24 mouse cellular contexts compared by ENCODE assay signal in genomic region chr4:117612713-117613112, GRCm38 (mm10).
A peak's percentile ranks its signal among the peaks of the same experiment; 100 is the strongest.
DNase-seq lines count a peak whose midpoint lies in the region; ATAC-seq and TF ChIP-seq lines count a peak whose summit lies in the region.
"Had no signal": no experiment of that assay in that cellular context is flagged by ENCODE, and none has a peak within 500 bp of the region (broad histone marks: within the 10 kb centered on the region; RNA-seq: fewer than 3 reads in every experiment).

No protein-coding gene starts in this region.

- WGBS in limb, embryonic 13.5 days = 49% methylated on average over 5 of the region's 5 CpGs
- WGBS in liver, embryonic 16.5 days (ENCODE audit: insufficient replicate concordance) = 63% methylated on average over 5 of the region's 5 CpGs
- 95% methylated on average over 5 of the region's 5 CpGs for WGBS in hindbrain, embryonic 10.5 days
- 95% methylated on average over 5 of the region's 5 CpGs for WGBS in hindbrain, embryonic 16.5 days

- intact Hi-C loops in gastrocnemius, adult 2 months (cut with DNase I) = no loop called here

- no peak overlapping the region for H3K4me3 ChIP-seq in gastrocnemius, adult 2 months
- H3K4me3 ChIP-seq in ES-E14 (ENCODE audit: insufficient read depth in 1 of 2, low read depth in 1 of 2, low read length in 2 of 2, poor library complexity in 1 of 2, severe bottlenecking in 1 of 2) = no peak overlapping the region
- H3K4me3 ChIP-seq in limb, embryonic 13.5 days = no peak overlapping the region
- H3K4me3 ChIP-seq in liver, embryonic 16.5 days (ENCODE audit: low read depth, low read length) = no peak overlapping the region
- no peak overlapping the region for H3K4me3 ChIP-seq in hindbrain, embryonic 10.5 days
- H3K4me3 ChIP-seq in hindbrain, embryonic 16.5 days (ENCODE audit: low read length) = no peak overlapping the region
- H3K4me3 ChIP-seq: embryonic facial prominence, embryonic 10.5 days; forebrain, embryonic 15.5 days; hindbrain, embryonic 15.5 days; megakaryocyte, embryonic 14.5 days; myocyte; neural tube, embryonic 13.5 days had no signal

- H3K9me3 ChIP-seq in ES-E14 (ENCODE audit: control insufficient read depth, insufficient read depth, low read depth, low read length) = no peaks in the 10 kb centered on the region
- no peaks in the 10 kb centered on the region for H3K9me3 ChIP-seq in limb, embryonic 13.5 days
- no peaks in the 10 kb centered on the region for H3K9me3 ChIP-seq in liver, embryonic 16.5 days (replicated peaks; ENCODE audit: control insufficient read depth, low read length)
- no peaks in the 10 kb centered on the region for H3K9me3 ChIP-seq in hindbrain, embryonic 10.5 days
- H3K9me3 ChIP-seq in hindbrain, embryonic 16.5 days (ENCODE audit: control insufficient read depth, low read length) = no peaks in the 10 kb centered on the region
- H3K9me3 ChIP-seq: embryonic facial prominence, embryonic 10.5 days; forebrain, embryonic 15.5 days; hindbrain, embryonic 15.5 days; megakaryocyte, embryonic 14.5 days; neural tube, embryonic 13.5 days had no signal

- H3K9ac ChIP-seq in ES-E14 (ENCODE audit: insufficient read depth, low read depth, low read length, poor library complexity, severe bottlenecking) = no peak overlapping the region
- no peak overlapping the region for H3K9ac ChIP-seq in limb, embryonic 13.5 days
- H3K9ac ChIP-seq in liver, embryonic 16.5 days (ENCODE audit: low read depth, low read length) = no peak overlapping the region
- H3K9ac ChIP-seq in hindbrain, embryonic 16.5 days (ENCODE audit: low read depth, low read length) = no peak overlapping the region
- H3K9ac ChIP-seq: forebrain, embryonic 15.5 days; hindbrain, embryonic 15.5 days; lung, embryonic 14.5 days; neural tube, embryonic 13.5 days had no signal

- H3K27me3 ChIP-seq in limb, embryonic 13.5 days = no peaks in the 10 kb centered on the region
- no peaks in the 10 kb centered on the region for H3K27me3 ChIP-seq in liver, embryonic 16.5 days (ENCODE audit: control insufficient read depth, insufficient read depth, low read depth, low read length)
- 0 out of 2 replicates have a peak, but pooled peaks cover 4% of the 10 kb centered on the region for H3K27me3 ChIP-seq in hindbrain, embryonic 10.5 days (ENCODE audit: insufficient read depth, poor library complexity, severe bottlenecking)
- H3K27me3 ChIP-seq in hindbrain, embryonic 16.5 days (replicated peaks; ENCODE audit: control insufficient read depth, insufficient read depth, low read length) = no peaks in the 10 kb centered on the region
- H3K27me3 ChIP-seq: forebrain, embryonic 15.5 days; hindbrain, embryonic 15.5 days; megakaryocyte, embryonic 14.5 days; neural tube, embryonic 13.5 days had no signal

- peaks cover 0 to 2% of the 10 kb centered on the region in 2 experiments; a peak in 1 of 4 replicates for H3K4me1 ChIP-seq in ES-E14 (ENCODE audit: control insufficient read depth in 2 of 2, insufficient read depth in 2 of 2, low read length in 2 of 2, poor library complexity in 1 of 2)
- H3K4me1 ChIP-seq in limb, embryonic 13.5 days = peaks cover 61% of the 10 kb centered on the region
- H3K4me1 ChIP-seq in liver, embryonic 16.5 days (ENCODE audit: control insufficient read depth, low read depth, low read length) = peaks cover 24% of the 10 kb centered on the region
- H3K4me1 ChIP-seq in hindbrain, embryonic 10.5 days (replicated peaks) = peaks cover 20% of the 10 kb centered on the region
- H3K4me1 ChIP-seq in hindbrain, embryonic 16.5 days (ENCODE audit: control insufficient read depth, insufficient read depth, low read depth, low read length) = no peaks in the 10 kb centered on the region
- H3K4me1 ChIP-seq: megakaryocyte, embryonic 14.5 days had no signal

- no peak overlapping the region for H3K4me2 ChIP-seq in limb, embryonic 13.5 days (replicated peaks)
- no peak overlapping the region for H3K4me2 ChIP-seq in liver, embryonic 16.5 days (ENCODE audit: low read depth, low read length)
- no peak overlapping the region for H3K4me2 ChIP-seq in hindbrain, embryonic 16.5 days (ENCODE audit: low read length)
- H3K4me2 ChIP-seq: forebrain, embryonic 15.5 days; hindbrain, embryonic 15.5 days; lung, embryonic 14.5 days; neural tube, embryonic 13.5 days had no signal

- TF ChIP-seq CTCF in gastrocnemius, adult 2 months (IDR thresholded peaks at IDR 0.05) = no peak

- peak; percentile 3 for DNase-seq in gastrocnemius, adult 2 months
- no peak for DNase-seq in gastrocnemius, adult 8-10 months (ENCODE audit: low spot score in 2 of 2)
- peak; percentile 12 for DNase-seq in ES-E14 (ENCODE audit: low read depth, low spot score)
- no peak for DNase-seq in hindbrain, embryonic 10.5 days (ENCODE audit: low spot score)
- DNase-seq in cerebellum, adult 18-20 months = no peak
- DNase-seq: cerebellum, adult 11 months; cerebellum, postnatal 10 days; gastrocnemius, postnatal 36 days; heart, postnatal 4 days; kidney, adult 11 months; left cerebral cortex, postnatal 4 days; lung, embryonic 14.5 days; thymus, postnatal 14 days had no signal

- peak; percentile 51; the same call in 1 of the 2 replicates for ATAC-seq in limb, embryonic 13.5 days (ENCODE audit: low FRiP score, low read depth)
- ATAC-seq in liver, embryonic 16.5 days (ENCODE audit: low read depth) = peak; percentile 48
- ATAC-seq in hindbrain, embryonic 16.5 days = no peak
- ATAC-seq: forebrain, embryonic 15.5 days; midbrain, embryonic 16.5 days had no signal

- H3K36me3 ChIP-seq in ES-E14 (ENCODE audit: control insufficient read depth, insufficient read depth, low read length, poor library complexity, severe bottlenecking) = peaks cover 20% of the 10 kb centered on the region
- H3K36me3 ChIP-seq in limb, embryonic 13.5 days = peaks cover 65% of the 10 kb centered on the region
- H3K36me3 ChIP-seq in liver, embryonic 16.5 days (ENCODE audit: control insufficient read depth, insufficient read depth) = no peaks in the 10 kb centered on the region; the same call in 1 of the 2 replicates
- H3K36me3 ChIP-seq in hindbrain, embryonic 10.5 days = peaks cover 84% of the 10 kb centered on the region
- peaks cover 16% of the 10 kb centered on the region for H3K36me3 ChIP-seq in hindbrain, embryonic 16.5 days (ENCODE audit: control insufficient read depth, insufficient read depth, low read length)

- H3K27ac ChIP-seq in gastrocnemius, adult 2 months = no peak overlapping the region
- no peak overlapping the region for H3K27ac ChIP-seq in ES-E14 (ENCODE audit: insufficient read depth, low read depth, low read length, poor library complexity, severe bottlenecking)
- H3K27ac ChIP-seq in limb, embryonic 13.5 days = peak overlapping the region; percentile 76
- no peak overlapping the region for H3K27ac ChIP-seq in liver, embryonic 16.5 days (ENCODE audit: low read length)
- no peak overlapping the region for H3K27ac ChIP-seq in hindbrain, embryonic 10.5 days
- H3K27ac ChIP-seq in hindbrain, embryonic 16.5 days (ENCODE audit: low read depth, low read length) = no peak overlapping the region
- H3K27ac ChIP-seq: embryonic facial prominence, embryonic 10.5 days; forebrain, embryonic 15.5 days; hindbrain, embryonic 15.5 days; kidney, postnatal 0 days; neural tube, embryonic 13.5 days had no signal

- in situ Hi-C loops in ES-E14 (cut with MboI; ENCODE audit: low sequenced_read_pairs in 2 of 2, unreplicated experiment in 2 of 2) = no loop called here

TF ChIP-seq in ES-E14, 5 proteins besides CTCF, POLR2A, EP300 and RAD21:
- TF ChIP-seq HCFC1 (IDR thresholded peaks at IDR 0.05; ENCODE audit: borderline replicate concordance, insufficient read depth, low read length) (no peak), MAFK (IDR thresholded peaks at IDR 0.05; ENCODE audit: insufficient read depth, low read depth, low read length) (no peak), ZNF384 (IDR thresholded peaks at IDR 0.05; ENCODE audit: low read depth, low read length) (no peak), ZC3H11A (IDR thresholded peaks at IDR 0.05; ENCODE audit: borderline replicate concordance, low read depth, low read length) (no peak), CHD2 (IDR thresholded peaks at IDR 0.05; ENCODE audit: low read depth, low read length) (no peak)

Comparison
In these comparisons a context has a peak if more than half of its experiments do, and no peak if none do; other contexts are left out.
1. DNase-seq: peak in gastrocnemius, adult 2 months (single experiment) and ES-E14 (single experiment); none in gastrocnemius, adult 8-10 months (0 of 2), hindbrain, embryonic 10.5 days (single experiment) and cerebellum, adult 18-20 months (0 of 2).